ENCODE assay signal across 8 mouse cellular contexts in the genomic region with DNA sequence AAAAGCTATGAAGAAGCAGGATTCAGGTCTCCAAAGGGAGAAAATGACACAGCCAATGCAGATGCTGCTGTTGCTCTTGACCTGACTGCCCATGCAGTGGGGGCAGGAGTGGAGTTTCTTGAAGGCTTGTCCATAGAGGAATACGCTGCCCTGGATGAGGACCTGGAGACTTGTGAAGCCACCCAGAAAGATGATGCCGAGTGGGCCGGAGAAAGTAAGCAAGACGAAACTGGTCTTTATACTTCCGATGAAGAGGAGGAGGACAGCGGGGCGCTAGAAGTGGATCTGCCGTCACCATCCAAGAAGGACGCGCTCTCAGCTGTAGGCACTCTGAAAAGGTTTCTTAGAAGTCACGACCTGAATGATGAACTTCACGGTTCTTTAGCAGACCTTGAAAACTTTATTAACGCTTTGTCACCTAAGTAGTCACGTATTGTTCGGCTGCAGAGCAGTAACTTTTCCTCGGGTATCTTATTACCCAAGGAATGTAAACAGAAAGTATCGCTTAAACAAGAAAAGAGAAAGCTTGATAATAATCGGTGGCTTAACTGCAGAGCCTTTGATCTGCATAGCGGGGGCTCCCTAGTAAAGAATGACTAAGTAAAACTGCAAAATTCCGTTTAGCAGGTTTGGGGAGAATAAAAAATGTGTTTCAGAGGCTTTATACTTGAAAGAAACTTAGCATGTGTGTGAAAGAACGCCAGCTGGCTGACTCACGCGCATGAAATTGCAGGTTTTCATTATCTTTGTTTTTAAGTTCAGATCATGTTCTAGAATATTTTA. TPM values are rescaled to one million over a fixed set of nuclear protein-coding genes. Genes with fewer than 3 reads are reported as not detected.
DNase-seq lines count a peak whose midpoint lies in the region; ATAC-seq lines count a peak whose summit lies in the region.

No protein-coding gene starts in this region.

- peak; percentile 61 for ATAC-seq in inflammation-experienced regulatory T-cells, adult 6 months
- peak; percentile 28; the same call in 1 of the 2 replicates for ATAC-seq in megakaryocyte-erythroid progenitor cell, adult 5-6 weeks (replicated peaks; ENCODE audit: low FRiP score, low TSS enrichment, poor library complexity, severe bottlenecking)
- ATAC-seq in stomach, embryonic 15.5 days (ENCODE audit: insufficient read depth, low FRiP score, low read depth): peak; percentile 35; the same call in 1 of the 2 replicates
- no peak for ATAC-seq in activated CD4-positive, CD25-positive, alpha-beta regulatory T cell, adult 4 months

- WGBS in stomach, embryonic 15.5 days: 4% methylated on average over 23 of the region's 23 CpGs

- intact Hi-C loops in left cerebral cortex, postnatal 10 days (cut with DNase I): no loop called here

- H3K27me3 ChIP-seq in stomach, embryonic 15.5 days (replicated peaks): no peaks in the 10 kb centered on the region

- DNase-seq in left cerebral cortex, adult 8-10 months (ENCODE audit: low spot score in 2 of 2): peak; percentile 23 to 38
- DNase-seq in left cerebral cortex, postnatal 10 days (ENCODE audit: extremely low spot score in 1 of 2, low spot score in 2 of 2): no peak
- DNase-seq in embryo, embryonic 9.5 days (ENCODE audit: extremely low spot score): peak; percentile 28
- DNase-seq in urinary bladder, postnatal 14 days (ENCODE audit: low spot score): no peak

- peak overlapping the region; percentile 47 for H3K4me2 ChIP-seq in stomach, embryonic 15.5 days

- H3K4me1 ChIP-seq in stomach, embryonic 15.5 days: no peaks in the 10 kb centered on the region

- peak overlapping the region; percentile 46; the same call in 1 of the 2 replicates for H3K27ac ChIP-seq in stomach, embryonic 15.5 days

- H3K4me3 ChIP-seq in stomach, embryonic 15.5 days (replicated peaks): peak overlapping the region; percentile 24

- no peaks in the 10 kb centered on the region for H3K9me3 ChIP-seq in stomach, embryonic 15.5 days

- H3K9ac ChIP-seq in stomach, embryonic 15.5 days: no peak overlapping the region

- no peaks in the 10 kb centered on the region for H3K36me3 ChIP-seq in stomach, embryonic 15.5 days

RNA-seq across cellular contexts. Expression of gene Tigd4, which starts 1.7 kb away (rescaled TPM):
- total RNA-seq in left cerebral cortex, adult 8-10 months (2022): under 1 TPM; 0.13 to 0.21 (median 0.16) TPM
- total RNA-seq in left cerebral cortex, postnatal 10 days (2021): under 1 TPM in 1 of 2 experiments, not detected in 1; 0.19 TPM
- not detected for polyA plus RNA-seq in inflammation-experienced regulatory T-cells, adult 6 months (2017; shearing (Covaris generic))
- total RNA-seq in megakaryocyte-erythroid progenitor cell, adult 5-6 weeks (2014; fragmentation: Nextera tagmentation): not detected in 2 replicates
- total RNA-seq in megakaryocyte-erythroid progenitor cell, adult 5-6 weeks (2017): not detected in 2 replicates
- polyA plus RNA-seq in stomach, embryonic 15.5 days (2015; fragmentation: Nextera tagmentation; extraction: Ambion mirVana): 0.06 and 0.21 TPM in 2 replicates
- polyA plus RNA-seq in activated CD4-positive, CD25-positive, alpha-beta regulatory T cell, adult 4 months (2017; shearing (Covaris generic)): not detected

RNA-seq across cellular contexts. Expression of gene Arfip1, which starts 12.7 kb away (rescaled TPM):
- 10 to 100 TPM; 19.3 to 22.5 (median 19.8) TPM for total RNA-seq in left cerebral cortex, adult 8-10 months (2022)
- 10 to 100 TPM; 14.4 to 15.0 TPM for total RNA-seq in left cerebral cortex, postnatal 10 days (2021)
- 10 to 100 TPM; 39.9 to 47.8 (median 42.4) TPM for polyA plus RNA-seq in inflammation-experienced regulatory T-cells, adult 6 months (2017; shearing (Covaris generic))
- total RNA-seq in megakaryocyte-erythroid progenitor cell, adult 5-6 weeks (2014; fragmentation: Nextera tagmentation): 12.3 and 13.7 TPM in 2 replicates
- 13.7 and 43.1 TPM in 2 replicates for total RNA-seq in megakaryocyte-erythroid progenitor cell, adult 5-6 weeks (2017)
- polyA plus RNA-seq in stomach, embryonic 15.5 days (2015; fragmentation: Nextera tagmentation; extraction: Ambion mirVana): 55.9 and 59.2 TPM in 2 replicates
- polyA plus RNA-seq in activated CD4-positive, CD25-positive, alpha-beta regulatory T cell, adult 4 months (2017; shearing (Covaris generic)): 10 to 100 TPM; 39.7 to 49.0 TPM

Comparison
In these comparisons a context has a peak if more than half of its experiments do, and no peak if none do; other contexts are left out.
1. DNase-seq: peak in left cerebral cortex, adult 8-10 months (2 of 2) and embryo, embryonic 9.5 days (single experiment); none in left cerebral cortex, postnatal 10 days (0 of 2) and urinary bladder, postnatal 14 days (single experiment).